Mouse (Mus musculus) bone marrow, adult 2 months (tissue): ENCODE results near the gene Tmem110.

Experiments used
- CTCF ChIP-seq: fragments of 200-500 bp; IDR thresholded peaks from 2 replicates; pipeline ENCODE4 v1.5.1; 2011; ENCODE audit warnings: low read length, control low read depth; ENCODE audit not compliant: control insufficient read depth, insufficient read depth
- POLR2A ChIP-seq: fragments of 200-500 bp; IDR thresholded peaks from 2 replicates; pipeline ENCODE4 v1.6.1; 2011; ENCODE audit warnings: low read depth, mild to moderate bottlenecking, control low read depth, low read length, borderline replicate concordance; ENCODE audit not compliant: control insufficient read depth

- TF ChIP-seq CTCF = no peak
- TF ChIP-seq POLR2A = no peak
These were observed 29.9 kb downstream of the Tmem110 start for GRCm38 (mm10) chr14:30855316-30855715.
